Mouse (Mus musculus) retina, adult 2 months (tissue): Measurements from ENCODE around the gene Cdc42ep3.

Experiments
- DNase-seq: peaks from one replicate; pipeline ENCODE4 v3.0.0-alpha.2; 2012; ENCODE audit warnings: low read depth, low spot score

The Cdc42ep3 gene

GRCm38 (mm10) chr17:79354444-79355270 lies at the start of gene Cdc42ep3:
Gene Cdc42ep3, minus strand, starts transcription at chr17:79355091.
- DNase-seq, result peak; percentile 59

DNA sequence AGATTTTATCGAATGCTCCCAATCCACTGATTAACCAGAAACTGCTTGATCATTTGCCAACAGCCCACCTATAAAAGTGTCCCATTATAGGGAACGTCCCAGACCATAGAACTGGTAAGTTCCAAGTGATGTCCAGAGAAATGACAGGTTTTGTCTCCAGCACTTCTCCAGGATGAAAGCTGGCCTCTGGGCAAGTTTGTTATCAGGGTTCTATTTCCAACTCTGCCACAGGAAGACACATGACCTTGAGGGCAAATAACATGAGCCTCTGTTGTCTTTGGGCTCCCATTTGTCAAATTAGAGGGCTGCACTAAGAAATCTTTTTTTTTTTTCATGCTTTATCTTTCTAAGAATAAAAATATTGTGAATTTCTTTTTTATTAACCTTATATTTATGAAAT lies 45.5 kb upstream of the Cdc42ep3 start:
- no peak for DNase-seq

DNA sequence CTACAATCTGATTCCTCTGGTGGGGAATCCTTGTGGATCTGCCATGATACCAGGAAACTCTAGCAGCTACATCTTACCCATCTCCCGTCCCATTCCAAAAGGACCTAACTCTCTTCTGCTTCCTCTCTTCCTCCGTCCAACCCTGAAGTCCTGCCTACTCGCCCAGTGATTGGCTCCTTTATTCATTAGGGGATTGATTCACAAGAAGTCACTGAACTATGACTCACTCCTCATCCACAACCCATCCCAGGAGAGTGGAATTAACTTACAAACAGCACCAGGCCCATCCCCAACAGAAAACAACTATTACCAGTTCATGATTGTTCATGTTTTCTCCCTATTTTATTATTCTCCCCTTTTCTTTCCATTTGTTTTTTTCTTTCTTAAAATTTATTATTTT lies 43.5 kb upstream of the Cdc42ep3 start:
- no peak for DNase-seq

DNA sequence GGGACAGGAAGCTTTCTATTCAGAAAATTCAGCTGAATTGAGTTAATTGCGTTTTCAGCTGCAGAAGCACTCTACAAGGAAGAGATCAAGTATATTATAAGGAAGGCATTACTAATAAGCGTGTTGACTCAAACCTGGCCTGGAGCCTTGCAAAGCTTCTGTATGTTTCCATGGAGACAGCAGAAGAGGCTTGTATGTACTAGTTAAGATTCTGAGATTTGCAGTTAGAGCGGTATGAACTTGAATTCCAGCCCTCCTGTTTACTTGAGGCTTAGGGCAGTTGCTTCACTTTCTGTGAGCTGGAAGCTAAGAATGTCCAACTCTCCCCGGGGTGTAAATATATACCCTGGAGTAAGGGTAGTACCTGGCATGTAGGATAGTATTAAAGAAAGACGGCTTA lies 39.9 kb upstream of the Cdc42ep3 start:
- DNase-seq, result no peak

DNA sequence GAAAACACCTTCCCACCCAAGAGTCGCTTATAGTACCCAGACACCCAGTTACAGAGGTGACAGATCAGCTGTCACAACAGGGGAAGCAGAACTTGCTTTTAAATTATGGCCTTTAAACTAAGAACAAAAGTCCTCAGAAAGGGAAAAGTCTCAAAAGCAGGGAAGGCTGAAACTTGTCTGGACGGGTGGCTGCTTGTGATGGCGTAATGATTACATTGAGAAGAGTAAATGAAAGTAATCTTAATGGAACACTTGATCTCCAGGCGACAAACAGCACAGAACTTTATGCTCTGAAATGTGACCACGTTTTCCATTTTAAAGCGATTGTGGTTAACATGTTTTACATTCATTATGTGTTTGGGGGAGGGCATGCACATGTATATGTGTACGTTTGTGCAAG lies 39.0 kb upstream of the Cdc42ep3 start:
- no peak for DNase-seq

DNA sequence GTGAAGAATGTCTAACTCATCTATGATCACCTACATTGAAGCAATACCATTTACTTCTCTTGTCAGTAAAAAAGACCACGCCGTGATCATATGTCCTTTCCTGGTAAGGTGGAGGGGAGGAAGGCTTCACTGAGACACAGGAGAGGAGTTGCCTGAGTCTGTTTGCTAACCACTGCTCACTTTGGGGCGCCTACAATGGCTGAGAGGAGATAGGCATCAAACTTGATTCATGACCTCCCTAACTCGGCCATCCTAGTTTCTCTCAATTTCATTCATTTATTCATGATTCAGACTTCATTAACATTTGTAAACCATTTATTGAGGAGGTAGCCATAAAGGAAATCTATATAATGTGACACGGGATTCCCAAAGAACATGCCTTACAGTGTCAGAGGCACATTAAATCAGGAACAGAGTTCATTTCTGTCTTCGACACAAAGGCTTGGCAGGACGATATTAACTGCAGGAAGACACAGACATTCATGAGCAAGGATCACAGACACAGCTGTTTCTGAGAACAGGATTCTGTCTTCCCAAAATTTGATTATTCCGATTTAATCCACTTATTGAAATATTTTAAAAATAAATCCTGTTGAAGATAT lies 32.7 kb upstream of the Cdc42ep3 start:
- no peak for DNase-seq

DNA sequence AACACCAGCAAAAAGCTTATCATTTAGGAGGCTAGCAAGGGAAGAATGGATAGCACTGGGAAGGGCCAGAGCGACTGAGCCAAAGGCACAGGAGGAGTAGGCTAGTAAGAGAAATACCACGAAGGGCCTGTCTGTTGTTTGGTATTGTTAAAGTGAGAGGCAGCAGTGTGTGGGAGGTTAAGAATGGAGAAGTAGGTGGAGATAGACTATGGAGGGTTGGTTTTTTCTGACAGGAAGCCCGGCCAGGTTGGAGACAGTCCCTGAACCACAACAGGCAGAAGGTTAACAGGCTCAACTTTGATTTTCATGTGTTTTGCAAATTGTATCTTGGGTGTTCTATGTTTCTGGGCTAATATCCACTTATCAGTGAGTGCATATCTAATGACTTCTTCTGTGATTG lies 26.6 kb upstream of the Cdc42ep3 start:
- DNase-seq, result no peak

- DNase-seq, result no peak
These were observed 24.3 kb upstream of the Cdc42ep3 start for GRCm38 (mm10) chr17:79379191-79379590.

DNA sequence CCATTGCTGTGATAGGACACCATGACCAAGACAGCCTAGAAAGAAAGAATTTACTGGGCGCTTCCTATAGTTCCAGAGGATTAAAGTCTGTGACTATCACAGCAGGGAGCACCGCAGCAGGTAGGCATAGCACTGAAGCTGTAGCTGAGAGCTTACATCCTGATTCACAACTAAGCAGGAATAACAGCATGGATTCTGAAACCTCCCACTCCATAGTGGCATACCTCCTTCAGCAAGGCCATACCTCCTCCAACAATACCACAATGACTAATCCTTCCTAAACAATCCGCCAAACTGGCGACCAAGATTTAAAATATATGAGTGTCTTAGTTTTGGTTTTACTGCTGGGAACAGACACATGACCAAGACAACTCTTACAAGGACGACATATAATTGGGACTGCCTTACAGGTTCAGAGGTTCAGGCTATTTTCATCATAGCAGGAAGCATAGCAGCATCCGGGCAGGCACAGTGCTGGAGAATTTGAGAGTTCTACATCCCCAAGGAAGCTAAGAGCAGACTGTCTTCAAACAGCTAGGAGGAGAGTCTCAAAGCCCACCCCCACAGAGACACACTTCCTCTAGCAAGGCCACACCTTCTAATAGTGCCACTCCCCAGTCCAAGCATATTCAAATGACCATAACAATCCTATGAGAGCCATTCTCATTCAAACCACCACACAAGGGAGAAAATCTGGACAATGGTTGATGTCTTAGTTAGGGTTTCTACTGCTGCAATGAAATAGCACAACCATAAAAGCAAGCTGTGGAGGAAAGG lies 21.7 kb upstream of the Cdc42ep3 start:
- DNase-seq, result no peak

- no peak for DNase-seq
These were observed 18.1 kb upstream of the Cdc42ep3 start for GRCm38 (mm10) chr17:79372973-79373372.

- no peak for DNase-seq
These were observed 10.0 kb upstream of the Cdc42ep3 start for GRCm38 (mm10) chr17:79364749-79365450.

GRCm38 (mm10) chr17:79356071-79356601 lies 1.2 kb upstream of the Cdc42ep3 start:
- DNase-seq, result peak; percentile 23

DNA sequence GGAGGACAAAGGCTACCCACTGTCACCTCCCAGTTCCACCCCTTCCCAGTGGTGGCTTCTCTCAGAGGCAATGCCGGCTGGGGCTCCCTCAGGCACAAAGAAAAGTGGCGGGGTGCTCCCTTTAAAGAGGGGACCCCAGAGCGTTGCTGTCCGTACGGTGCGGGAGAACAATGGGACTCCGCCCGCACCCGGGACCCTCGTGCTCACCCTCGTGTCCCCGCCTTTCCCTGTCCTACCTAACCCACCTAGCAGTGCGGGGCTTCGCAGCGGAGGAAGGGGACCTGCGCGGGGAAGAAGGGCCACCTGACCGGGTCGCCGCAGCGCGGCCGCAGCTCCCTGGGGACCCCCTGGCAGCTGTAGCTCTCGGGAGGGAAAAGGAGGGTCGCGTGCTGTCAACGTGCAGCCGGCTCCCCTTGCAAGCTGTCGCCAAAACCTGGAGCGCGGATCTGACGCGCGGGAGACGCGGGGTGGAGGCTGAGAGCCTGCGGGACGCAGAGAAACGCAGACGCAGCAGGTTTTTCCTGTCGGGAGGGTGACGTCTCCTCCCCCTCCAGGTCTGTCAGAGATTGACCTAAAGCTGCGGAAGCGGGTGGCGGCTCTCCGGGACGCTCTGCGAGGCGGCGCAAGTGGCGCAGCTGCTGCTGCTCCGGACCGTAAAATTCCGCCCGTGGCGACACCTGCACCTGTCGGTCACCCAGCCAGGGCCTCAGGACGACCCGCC lies 540 bp upstream of the Cdc42ep3 start:
- peak; percentile 71 for DNase-seq

- no peak for DNase-seq
These were observed 782 bp downstream of the Cdc42ep3 start for GRCm38 (mm10) chr17:79354174-79354443.

DNA sequence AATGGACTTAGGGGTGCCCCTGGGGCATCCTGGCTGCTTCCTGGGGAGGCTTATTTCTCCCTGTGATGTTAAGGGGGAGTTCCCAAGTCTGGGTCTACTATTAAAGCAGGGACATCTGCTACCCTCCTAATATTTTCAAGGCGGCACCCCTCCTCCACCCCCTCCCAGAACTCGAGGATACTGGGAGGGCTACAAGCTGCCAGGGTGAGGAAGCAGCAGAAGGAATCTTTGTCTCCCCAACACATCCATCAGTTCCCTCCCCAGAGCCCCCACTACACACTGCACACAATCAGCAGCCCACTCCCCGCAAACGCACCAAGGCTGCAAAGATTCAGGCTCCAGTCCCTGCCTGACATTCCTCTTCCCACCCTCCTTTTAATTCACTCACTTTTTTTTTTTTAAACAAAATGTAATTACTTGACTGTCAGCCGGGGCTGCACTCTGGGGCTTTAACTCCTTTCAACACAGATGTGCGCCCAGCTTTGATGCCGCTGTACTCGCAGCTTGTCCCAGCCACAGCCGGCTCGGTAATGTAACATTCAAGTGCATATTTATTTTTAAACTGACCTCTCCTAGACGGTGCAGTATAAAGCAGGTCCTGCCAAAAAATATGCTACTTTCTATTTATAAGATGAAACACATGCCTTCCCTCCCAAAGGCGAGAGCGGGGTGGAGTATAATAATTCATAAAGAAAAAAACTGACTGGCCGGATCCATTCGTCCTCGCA lies 1.3 kb downstream of the Cdc42ep3 start:
- no peak for DNase-seq

DNA sequence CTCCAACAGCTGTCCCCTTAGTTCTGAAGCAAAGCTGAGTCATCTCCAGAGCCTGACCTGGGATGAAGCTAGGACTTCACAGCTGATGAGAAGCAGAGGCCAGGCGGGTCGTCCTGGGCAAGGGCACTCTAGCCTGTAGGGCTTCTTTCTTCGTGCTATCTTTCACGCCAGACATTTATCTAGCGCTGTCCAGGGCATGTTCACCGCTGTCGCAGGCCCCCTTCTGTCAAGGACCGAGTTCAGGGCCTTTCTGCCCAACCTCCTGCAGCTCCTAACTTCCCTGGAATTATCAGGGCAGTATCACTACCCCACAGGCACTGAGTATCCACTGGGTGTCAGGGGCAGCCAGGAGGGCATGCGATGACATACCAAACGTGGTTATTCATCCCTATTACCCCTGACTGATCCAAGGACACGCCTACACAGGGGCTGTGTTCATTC lies 4.1 kb downstream of the Cdc42ep3 start:
- DNase-seq, result no peak

DNA sequence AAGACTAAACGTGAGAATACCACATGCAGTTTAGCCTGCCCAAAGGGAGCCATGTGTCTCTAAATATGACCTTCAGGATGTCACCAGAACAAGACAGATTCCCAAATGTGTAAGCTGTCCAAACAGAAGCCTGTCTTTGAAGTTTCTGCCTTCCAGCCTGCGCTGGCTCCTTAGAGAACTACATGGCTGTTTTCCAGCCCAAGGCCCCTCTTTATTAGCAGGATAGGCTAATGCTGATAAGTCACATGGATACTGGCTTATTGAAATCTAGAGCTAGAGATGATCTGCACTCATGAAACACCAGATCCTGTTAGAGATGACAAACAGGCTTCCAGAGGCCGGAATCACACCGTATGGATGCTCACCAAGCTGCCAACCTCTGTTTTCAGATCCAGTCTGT lies 5.5 kb downstream of the Cdc42ep3 start:
- DNase-seq, result no peak

DNA sequence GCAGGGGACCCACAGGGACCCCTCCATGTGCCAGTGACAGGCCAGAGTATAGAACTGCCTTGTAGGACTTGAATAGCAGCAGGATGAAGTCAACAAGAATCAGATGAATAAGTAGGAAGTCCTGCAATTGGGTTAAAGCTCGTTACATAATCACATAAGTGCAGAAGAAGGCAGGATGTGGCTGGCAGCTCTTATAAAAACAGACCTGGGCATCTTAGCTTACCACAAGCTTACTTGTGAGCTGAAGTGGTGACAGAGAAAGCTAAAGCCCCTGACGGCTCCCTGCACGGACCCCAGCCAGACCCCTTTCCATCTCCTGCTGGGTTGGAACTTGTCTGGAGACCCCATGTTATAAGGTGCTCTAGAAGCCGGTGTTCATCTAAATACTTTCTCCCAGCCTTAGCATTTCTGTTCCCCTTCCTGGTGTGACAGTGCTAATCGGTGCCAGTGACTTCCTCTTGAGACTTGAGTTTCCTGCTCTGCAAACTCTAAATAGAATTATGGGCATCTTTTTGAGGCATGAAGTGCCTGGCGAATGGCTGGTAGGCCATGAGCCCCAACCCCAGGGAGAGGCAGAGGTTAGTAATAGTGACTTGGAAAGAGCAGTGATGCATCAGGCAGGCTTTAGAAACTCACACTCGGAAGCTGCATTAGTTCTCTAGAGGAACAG lies 6.8 kb downstream of the Cdc42ep3 start:
- DNase-seq, result no peak

DNA sequence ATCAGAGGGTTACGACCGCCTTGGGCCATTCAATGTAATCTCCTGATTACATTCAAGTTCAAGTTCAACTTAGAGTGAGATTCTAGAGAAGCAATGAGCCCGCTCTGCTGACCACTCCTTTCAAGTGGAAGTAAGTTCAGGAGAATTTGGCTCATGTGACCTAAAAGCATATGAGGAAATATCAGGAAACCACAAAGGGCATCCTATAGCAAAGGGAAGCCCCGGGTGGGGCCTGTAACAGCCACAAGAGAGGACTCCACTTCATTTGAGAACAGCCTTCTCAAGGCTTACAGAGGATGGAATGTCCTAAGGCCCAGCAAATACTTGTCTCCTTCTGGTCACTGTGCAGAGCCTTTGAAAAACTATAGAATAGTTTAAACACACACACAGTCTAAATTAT lies 7.6 kb downstream of the Cdc42ep3 start:
- no peak for DNase-seq
